Mouse (Mus musculus): ENCODE measurements at regions not wholly inside any gene's neighbourhood (a gene's known extent, or its start where the extent isn't known, plus 50 kb on each side); places are given as distances from the start of the nearest gene placed in this dataset.
A peak's percentile ranks its signal among the peaks of the same experiment; 100 is the strongest.
"Not testable (repeated sequence)": the region's sequence is repeated elsewhere in the genome, so short reads cannot be mapped to it uniquely, and the experiment has no call there.

DNA sequence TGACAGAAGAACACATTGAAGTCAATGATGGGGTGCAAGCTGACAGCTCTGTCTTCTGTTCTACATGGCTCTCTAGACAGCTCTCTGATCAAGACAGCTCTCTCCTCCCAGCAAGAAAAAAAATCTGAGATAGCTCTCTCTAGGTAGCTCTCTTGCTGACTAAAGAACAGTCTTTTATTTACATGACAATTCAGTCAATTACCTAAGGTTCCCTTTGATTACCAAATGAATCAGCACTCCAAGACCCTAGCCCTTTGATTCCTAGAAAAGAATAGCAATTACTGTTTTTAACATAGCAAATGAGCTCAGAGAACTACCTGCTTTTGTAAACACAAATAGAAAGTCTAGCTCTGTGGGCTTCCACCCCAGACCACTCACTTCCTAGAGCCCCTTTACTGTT is 264.1 kb downstream of the Gm6685 start:
- no peak for DNase-seq (ENCODE audit: extremely low spot score in 1 of 2, low spot score in 2 of 2)
- no peak for TF ChIP-seq CTCF (IDR thresholded peaks at IDR 0.05)
- intact Hi-C loops (cut with DNase I): no loop called here
- H3K4me3 ChIP-seq: no peak overlapping the region
- H3K27ac ChIP-seq: no peak overlapping the region

DNA sequence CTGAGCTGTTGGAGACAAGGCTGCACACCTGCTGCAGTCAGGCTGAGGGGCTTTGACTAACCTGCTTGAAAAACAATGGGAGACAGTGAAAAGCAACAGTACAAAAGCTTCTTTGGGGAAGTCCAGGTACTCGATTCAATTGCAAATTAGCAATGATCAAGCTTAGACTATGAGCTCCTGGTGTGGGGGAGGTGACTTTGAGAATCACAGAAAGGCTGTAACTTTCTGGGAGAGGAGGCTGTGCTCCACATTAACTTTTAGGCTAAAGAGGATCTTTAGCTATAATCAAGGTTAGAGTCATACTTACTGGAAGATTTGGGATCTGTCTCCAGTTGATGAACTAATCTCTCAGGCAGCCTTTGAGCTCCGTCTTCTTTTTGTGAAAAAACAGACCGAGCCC is 303.4 kb downstream of the Gm6685 start:
- H3K4me3 ChIP-seq; H3K27ac ChIP-seq; DNase-seq (ENCODE audit: extremely low spot score in 1 of 2, low spot score in 2 of 2); intact Hi-C loops (cut with DNase I): not testable (repeated sequence)

DNA sequence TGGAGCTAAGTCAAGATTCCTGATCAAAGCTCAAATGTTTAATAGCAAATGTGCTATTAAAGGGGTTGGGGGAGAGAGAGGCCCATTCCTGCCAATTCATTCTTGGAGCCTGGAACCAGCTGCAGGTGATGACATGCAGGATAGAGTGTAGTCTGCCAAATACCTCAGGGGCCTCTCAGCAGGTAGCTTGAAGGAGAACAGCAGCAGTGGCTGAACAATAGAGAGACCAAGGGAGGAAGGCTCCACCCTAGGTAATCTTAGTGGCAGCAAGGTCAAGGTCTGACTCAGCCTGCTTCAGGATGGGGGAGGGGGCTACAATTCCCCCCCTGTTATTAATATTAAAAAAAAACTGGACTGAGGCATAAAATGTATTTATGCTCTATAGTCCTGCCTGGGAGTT is 304.1 kb downstream of the Gm6685 start:
- DNase-seq (ENCODE audit: extremely low spot score in 1 of 2, low spot score in 2 of 2); H3K27ac ChIP-seq; intact Hi-C loops (cut with DNase I); H3K4me3 ChIP-seq: not testable (repeated sequence)

DNA sequence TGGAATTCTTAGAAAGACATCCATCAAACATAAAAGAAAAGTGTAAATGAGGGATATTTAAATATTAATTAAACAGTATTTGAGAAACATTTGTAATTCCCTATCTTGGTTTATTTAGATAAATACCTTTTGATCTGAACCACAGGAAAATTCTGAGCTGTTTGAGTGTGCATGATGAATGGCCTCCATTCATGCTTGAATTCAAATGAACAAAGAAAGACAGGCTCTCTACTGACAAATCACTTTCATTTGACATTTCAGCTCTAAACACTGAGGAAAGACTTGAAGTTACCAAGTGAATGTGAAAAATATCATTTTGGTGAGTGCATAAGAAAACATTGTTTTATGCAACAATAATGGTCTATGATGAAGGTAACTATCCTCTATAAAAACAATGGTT is 316.8 kb downstream of the Gm6685 start:
- TF ChIP-seq CTCF (IDR thresholded peaks at IDR 0.05): no peak
- intact Hi-C loops (cut with DNase I): loop anchor here (10.0 kb wide), 1 partner anchor 562 kb away; the partner anchor contains the start of gene Ccdc85a
- Histone ChIP-seq H3K27ac (no peak overlapping the region), H3K4me3 (no peak overlapping the region)
- no peak for DNase-seq (ENCODE audit: extremely low spot score in 1 of 2, low spot score in 2 of 2)

DNA sequence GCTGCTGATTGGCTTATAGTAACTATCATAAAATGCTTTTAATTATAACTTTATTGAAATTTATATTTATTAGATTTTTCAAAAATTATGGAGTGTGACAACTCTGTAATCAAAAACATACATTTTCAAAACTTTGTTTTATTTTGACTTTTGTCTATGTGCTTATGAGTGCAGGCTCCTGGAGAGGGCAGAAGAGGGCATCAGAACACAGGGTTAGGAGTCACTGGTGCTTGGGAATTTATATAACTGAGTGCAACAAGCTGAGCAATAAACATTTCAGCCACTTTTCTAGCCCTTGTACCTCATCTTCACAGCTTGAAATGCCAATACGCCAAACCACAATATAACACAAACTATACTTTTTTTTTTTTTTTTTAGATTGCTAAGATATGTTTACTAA is 318.9 kb downstream of the Gm6685 start:
- peak; percentile 19 for TF ChIP-seq CTCF (IDR thresholded peaks at IDR 0.05)
- intact Hi-C loops (cut with DNase I): loop anchor here (10.0 kb wide), 1 partner anchor 564 kb away; the partner anchor contains the start of gene Ccdc85a
- DNase-seq (ENCODE audit: extremely low spot score in 1 of 2, low spot score in 2 of 2): no peak
- Histone ChIP-seq H3K27ac (no peak overlapping the region), H3K4me3 (no peak overlapping the region)
